Mouse (Mus musculus) heart, adult 2 months (tissue): ENCODE data around the gene Kctd17.

Experiments used
- CTCF ChIP-seq: fragments of 200-600 bp; IDR thresholded peaks from 2 replicates; pipeline ENCODE4 v1.8.1; 2022; ENCODE audit warnings: antibody characterized with exemption, mild to moderate bottlenecking, moderate library complexity
- EP300 ChIP-seq: fragments of 200-500 bp; IDR thresholded peaks from 2 replicates; pipeline ENCODE4 v1.6.1; 2011; ENCODE audit warnings: low read depth, low read length, control low read depth; ENCODE audit not compliant: insufficient read depth
- POLR2A ChIP-seq: fragments of 200-500 bp; IDR thresholded peaks from 2 replicates; pipeline ENCODE4 v1.6.1; 2011; ENCODE audit warnings: mild to moderate bottlenecking, low read depth, low read length, control low read depth; ENCODE audit not compliant: insufficient read depth

DNA sequence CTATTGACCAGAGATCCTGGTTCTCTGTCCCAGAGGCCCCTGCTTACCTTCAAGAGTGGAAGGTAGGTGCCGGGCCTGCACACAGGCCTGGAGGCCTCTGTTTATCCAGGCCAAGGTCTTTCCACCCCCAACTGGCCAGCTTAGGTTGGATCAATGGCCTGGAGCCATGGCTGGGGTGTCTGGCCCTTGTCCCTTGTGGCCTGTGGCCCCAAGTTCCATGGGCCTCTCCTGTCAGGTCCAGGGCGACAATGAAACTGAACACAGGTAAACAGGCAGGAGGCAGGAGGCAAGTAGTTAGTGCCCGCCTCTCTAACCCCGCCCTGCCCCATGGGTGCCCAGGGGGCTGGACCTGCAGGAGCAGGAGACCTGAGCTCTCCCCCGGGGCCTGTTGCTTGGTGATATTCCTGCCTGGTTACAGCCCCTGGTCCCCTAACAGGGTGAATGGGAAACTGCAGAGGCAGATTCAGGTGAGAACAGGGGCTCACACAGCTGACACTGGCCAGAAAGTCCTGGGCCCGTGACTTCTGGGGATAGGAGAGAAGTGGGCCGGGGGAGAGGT lies 40.1 kb downstream of the Kctd17 start, which contains the start of gene Tmprss6:
- no peak for TF ChIP-seq EP300
- TF ChIP-seq CTCF, result no peak
- no peak for TF ChIP-seq POLR2A
